Mouse (Mus musculus) intestine, embryonic 16.5 days (tissue): ENCODE measurements at regions not wholly inside any gene's neighbourhood (a gene's known extent, or its start where the extent isn't known, plus 50 kb on each side); places are given as distances from the start of the nearest gene placed in this dataset.

Experiments
- ATAC-seq: fragments of 200-750 bp; cut with Nextera tagmentation; 2 replicates; pipeline ENCODE4 v1.8.0; 2017; ENCODE audit warnings: moderate TSS enrichment, moderate library complexity
- H3K27ac ChIP-seq: fragments of 300-500 bp; sonication (generic); 2 replicates; pipeline ENCODE4 v1.5.1; 2014; ENCODE audit warnings: mild to moderate bottlenecking, low read length
- H3K27me3 ChIP-seq: fragments of 300-500 bp; sonication (generic); replicated peaks from 2 replicates; pipeline ENCODE4 v1.6.1; 2014; ENCODE audit warnings: low read length, control low read depth, mixed read lengths; ENCODE audit not compliant: control insufficient read depth, insufficient read depth
- H3K36me3 ChIP-seq: fragments of 300-500 bp; sonication (generic); 2 replicates; pipeline ENCODE4 v1.6.1; 2014; ENCODE audit warnings: low read length, control low read depth; ENCODE audit not compliant: control insufficient read depth, insufficient read depth
- H3K4me1 ChIP-seq: fragments of 300-500 bp; sonication (generic); 2 replicates; pipeline ENCODE4 v1.6.1; 2014; ENCODE audit warnings: low read length, control low read depth, mixed read lengths; ENCODE audit not compliant: control insufficient read depth, insufficient read depth
- H3K4me2 ChIP-seq: fragments of 300-500 bp; sonication (generic); 2 replicates; pipeline ENCODE4 v1.6.1; 2014; ENCODE audit warnings: low read depth, low read length, control low read depth
- H3K4me3 ChIP-seq: fragments of 300-500 bp; sonication (generic); 2 replicates; pipeline ENCODE4 v1.5.1; 2014; ENCODE audit warnings: mild to moderate bottlenecking, low read length
- H3K9ac ChIP-seq: fragments of 300-500 bp; sonication (generic); 2 replicates; pipeline ENCODE4 v1.6.1; 2014; ENCODE audit warnings: low read depth, low read length
- H3K9me3 ChIP-seq: fragments of 300-500 bp; sonication (generic); 2 replicates; pipeline ENCODE4 v1.6.1; 2016; ENCODE audit warnings: low read length, control low read depth; ENCODE audit not compliant: control insufficient read depth
- WGBS: fragments of 180-500 bp; shearing (Covaris S2); extraction: QIAGEN DNeasy Blood & Tissue Kit; methylation state at CpG from one replicate; pipeline ENCODE4 v1.1.7; 2014; 5-methylcytosine and 5-hydroxymethylcytosine counted together

- Histone ChIP-seq H3K4me3 (no peak overlapping the region), H3K4me1 (0 out of 2 replicates have a peak, but pooled peaks cover 5% of the 10 kb centered on the region), H3K27me3 (no peaks in the 10 kb centered on the region), H3K4me2 (no peak overlapping the region), H3K9ac (no peak overlapping the region), H3K27ac (peak overlapping the region; percentile 23), H3K9me3 (no peaks in the 10 kb centered on the region), H3K36me3 (no peaks in the 10 kb centered on the region)
- ATAC-seq = peak; percentile 54; the same call in 1 of the 2 replicates
- 32% methylated on average over 11 of the region's 11 CpGs for WGBS
Observed at GRCm38 (mm10) chr13:55902255-55902654, 66.3 kb upstream of the Pitx1 start.

DNA sequence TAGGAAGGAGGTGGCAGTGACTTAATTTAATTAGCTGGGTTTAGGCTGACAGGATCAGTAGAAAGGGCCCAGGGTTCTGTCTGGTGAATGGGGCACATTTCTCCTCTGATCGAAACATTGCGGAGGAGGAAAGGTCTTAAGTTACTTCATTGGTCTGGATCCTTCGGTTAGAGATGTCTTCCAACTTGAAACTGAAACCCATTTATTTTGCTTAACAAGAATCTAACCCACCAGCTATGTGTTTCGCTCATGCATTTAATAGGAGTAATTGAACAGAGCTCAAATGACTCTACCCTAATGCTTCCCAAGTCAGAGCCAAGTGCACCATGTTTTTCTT, 64.2 kb upstream of the Pitx1 start:
- Histone ChIP-seq H3K27ac (no peak overlapping the region), H3K4me1 (0 out of 2 replicates have a peak, but pooled peaks cover 5% of the 10 kb centered on the region), H3K9ac (no peak overlapping the region), H3K4me3 (no peak overlapping the region), H3K9me3 (no peaks in the 10 kb centered on the region), H3K36me3 (no peaks in the 10 kb centered on the region), H3K4me2 (no peak overlapping the region), H3K27me3 (no peaks in the 10 kb centered on the region)
- ATAC-seq = no peak
- WGBS = 92% methylated on average over 4 of the region's 4 CpGs

GRCm38 (mm10) chr13:55899501-55900189, 63.7 kb upstream of the Pitx1 start:
- WGBS = 80% methylated on average over 10 of the region's 10 CpGs
- no peak for ATAC-seq
- H3K4me2 ChIP-seq = no peak overlapping the region
- H3K4me3 ChIP-seq = no peak overlapping the region
- H3K27me3 ChIP-seq = no peaks in the 10 kb centered on the region
- H3K27ac ChIP-seq = no peak overlapping the region
- H3K9ac ChIP-seq = no peak overlapping the region
- H3K9me3 ChIP-seq = no peaks in the 10 kb centered on the region
- H3K4me1 ChIP-seq = 0 out of 2 replicates have a peak, but pooled peaks cover 5% of the 10 kb centered on the region
- no peaks in the 10 kb centered on the region for H3K36me3 ChIP-seq

GRCm38 (mm10) chr13:55898999-55899398, 63.0 kb upstream of the Pitx1 start:
- H3K9me3 ChIP-seq = no peaks in the 10 kb centered on the region

GRCm38 (mm10) chr13:55898257-55898950, 62.4 kb upstream of the Pitx1 start:
- H3K9ac ChIP-seq = no peak overlapping the region
- no peaks in the 10 kb centered on the region for H3K9me3 ChIP-seq
- WGBS = 84% methylated on average over 17 of the region's 17 CpGs
- H3K4me2 ChIP-seq = no peak overlapping the region
- H3K27me3 ChIP-seq = no peaks in the 10 kb centered on the region
- no peak for ATAC-seq
- H3K4me1 ChIP-seq = 0 out of 2 replicates have a peak, but pooled peaks cover 5% of the 10 kb centered on the region
- no peaks in the 10 kb centered on the region for H3K36me3 ChIP-seq
- no peak overlapping the region for H3K27ac ChIP-seq
- H3K4me3 ChIP-seq = no peak overlapping the region

More at GRCm38 (mm10) chr13:55898999-55899398, 63.0 kb upstream of the Pitx1 start:
- 0 out of 2 replicates have a peak, but pooled peaks cover 5% of the 10 kb centered on the region for H3K4me1 ChIP-seq
- ATAC-seq = no peak
- no peak overlapping the region for H3K4me2 ChIP-seq
- no peaks in the 10 kb centered on the region for H3K27me3 ChIP-seq
- no peak overlapping the region for H3K4me3 ChIP-seq
- WGBS = 51% methylated on average over 8 of the region's 8 CpGs
- no peak overlapping the region for H3K27ac ChIP-seq
- no peaks in the 10 kb centered on the region for H3K36me3 ChIP-seq
- no peak overlapping the region; the same call in 1 of the 2 replicates for H3K9ac ChIP-seq

DNA sequence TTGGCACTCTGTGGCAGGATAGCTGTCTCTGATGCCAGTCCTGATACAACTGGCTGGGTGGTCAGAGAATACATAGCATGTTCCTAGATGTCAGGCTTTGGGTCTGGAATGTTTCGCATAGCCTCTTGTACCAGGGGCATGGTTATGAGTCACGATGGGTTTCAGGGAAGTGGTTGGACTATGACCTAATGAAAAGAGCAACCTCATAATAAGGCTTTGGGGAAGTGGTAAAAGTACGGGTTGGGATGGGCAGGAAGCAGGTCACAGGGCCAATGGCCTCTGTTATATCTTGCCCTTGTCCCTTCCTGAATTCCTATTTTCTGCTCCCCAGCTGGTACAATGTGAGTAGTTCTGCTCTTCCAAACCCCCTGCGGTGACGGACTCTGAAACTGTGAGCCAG, 59.5 kb upstream of the Pitx1 start:
- ATAC-seq = peak; percentile 77
- no peaks in the 10 kb centered on the region for H3K4me1 ChIP-seq
- H3K9ac ChIP-seq = no peak overlapping the region
- WGBS = 78% methylated on average over 5 of the region's 5 CpGs
- H3K4me3 ChIP-seq = no peak overlapping the region
- H3K36me3 ChIP-seq = no peaks in the 10 kb centered on the region
- H3K27ac ChIP-seq = no peak overlapping the region
- no peaks in the 10 kb centered on the region for H3K27me3 ChIP-seq
- no peaks in the 10 kb centered on the region for H3K9me3 ChIP-seq
- H3K4me2 ChIP-seq = no peak overlapping the region

GRCm38 (mm10) chr13:55893154-55894018, 57.4 kb upstream of the Pitx1 start:
- no peak for ATAC-seq
- Histone ChIP-seq H3K36me3 (no peaks in the 10 kb centered on the region), H3K4me2 (no peak overlapping the region), H3K4me3 (no peak overlapping the region), H3K9ac (no peak overlapping the region), H3K27ac (no peak overlapping the region), H3K4me1 (no peaks in the 10 kb centered on the region), H3K9me3 (no peaks in the 10 kb centered on the region), H3K27me3 (no peaks in the 10 kb centered on the region)
- WGBS = 69% methylated on average over 25 of the region's 25 CpGs

GRCm38 (mm10) chr13:55892250-55892649, 56.3 kb upstream of the Pitx1 start:
- no peaks in the 10 kb centered on the region for H3K36me3 ChIP-seq
- H3K27me3 ChIP-seq = no peaks in the 10 kb centered on the region
- H3K9me3 ChIP-seq = no peaks in the 10 kb centered on the region
- H3K4me2 ChIP-seq = no peak overlapping the region
- ATAC-seq = no peak
- WGBS = 93% methylated on average over 3 of the region's 3 CpGs
- H3K4me3 ChIP-seq = no peak overlapping the region
- peaks cover 4% of the 10 kb centered on the region; the same call in 1 of the 2 replicates for H3K4me1 ChIP-seq
- no peak overlapping the region for H3K27ac ChIP-seq
- H3K9ac ChIP-seq = no peak overlapping the region

GRCm38 (mm10) chr13:55887099-55887736, 51.2 kb upstream of the Pitx1 start:
- no peak overlapping the region for H3K4me3 ChIP-seq
- WGBS = 76% methylated on average over 13 of the region's 13 CpGs
- no peak overlapping the region for H3K9ac ChIP-seq
- H3K36me3 ChIP-seq = no peaks in the 10 kb centered on the region
- peaks cover 7% of the 10 kb centered on the region for H3K4me1 ChIP-seq
- peak; percentile 93 for ATAC-seq
- H3K4me2 ChIP-seq = no peak overlapping the region
- no peaks in the 10 kb centered on the region for H3K9me3 ChIP-seq
- no peak overlapping the region; the same call in 1 of the 2 replicates for H3K27ac ChIP-seq
- H3K27me3 ChIP-seq = no peaks in the 10 kb centered on the region
